Mouse (Mus musculus) brain, embryonic 14.5 days (tissue): ENCODE results near the gene Lefty1.

Experiments used
- CTCF ChIP-seq: fragments of 200-500 bp; IDR thresholded peaks from 2 replicates; pipeline ENCODE4 v1.5.1; 2012; ENCODE audit warnings: inconsistent platforms, mild to moderate bottlenecking, moderate library complexity, borderline replicate concordance; ENCODE audit not compliant: insufficient read depth, insufficient read length; ENCODE audit errors: extremely low read depth
- POLR2A ChIP-seq: fragments of 200-500 bp; IDR thresholded peaks from 2 replicates; pipeline ENCODE4 v1.6.1; 2012; ENCODE audit warnings: mild to moderate bottlenecking, inconsistent platforms, borderline replicate concordance; ENCODE audit not compliant: poor library complexity, insufficient read depth, insufficient read length, severe bottlenecking; ENCODE audit errors: extremely low read depth

DNA sequence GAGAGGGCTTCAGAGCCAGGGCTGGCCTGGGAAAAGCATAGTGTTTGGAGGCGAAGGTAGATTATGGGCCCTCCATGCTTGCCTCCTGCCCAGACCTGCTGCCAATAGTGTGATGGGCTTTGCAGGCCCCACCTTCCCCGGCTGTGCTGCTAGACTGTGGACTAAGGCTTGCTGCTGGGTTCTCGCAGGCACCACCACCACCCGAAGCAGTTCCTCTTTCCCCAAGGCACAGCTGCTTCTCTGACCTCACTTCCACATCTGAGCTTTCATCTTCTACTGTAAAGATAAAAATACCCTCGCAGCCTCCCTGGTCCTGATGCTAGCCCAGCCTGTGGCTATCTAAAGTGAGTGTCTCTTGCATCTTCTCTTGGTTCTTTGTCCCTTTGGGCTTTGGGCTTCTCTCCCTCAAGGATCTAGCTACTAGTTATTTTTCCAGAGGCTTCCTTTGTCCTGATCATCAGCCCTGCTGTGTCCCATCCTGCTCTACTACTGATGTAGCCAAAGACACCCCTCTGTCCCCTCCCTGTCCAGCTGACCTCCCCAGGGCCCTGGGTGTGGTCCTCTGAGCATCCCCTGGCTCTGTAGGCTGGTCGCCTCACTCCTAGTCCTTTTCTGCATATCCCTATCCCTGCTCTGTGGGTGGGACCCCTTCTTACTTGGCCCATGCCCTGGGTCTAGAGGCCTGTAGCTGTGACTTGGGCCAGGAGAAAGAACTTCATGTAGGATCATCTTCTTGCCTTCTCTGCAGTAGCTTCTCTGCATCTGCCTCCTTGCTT is 12.4 kb upstream of the Lefty1 start:
- TF ChIP-seq POLR2A (no peak), CTCF (no peak)
